Mouse (Mus musculus): ENCODE measurements around the gene Rbm19.
"Not testable (repeated sequence)": the region's sequence is repeated elsewhere in the genome, so short reads cannot be mapped to it uniquely, and the experiment has no call there.

The Rbm19 gene

GRCm38 (mm10) chr5:120116261-120117050, at the start of gene Rbm19:
TSS of gene Rbm19 (plus strand) at chr5:120116465.
- peak; percentile 89 for DNase-seq (ENCODE audit: low read depth, low spot score)

GRCm38 (mm10) chr5:120067266-120067665, 49.0 kb upstream of the Rbm19 start:
- peak; percentile 23 for DNase-seq (ENCODE audit: low read depth, low spot score)

DNA sequence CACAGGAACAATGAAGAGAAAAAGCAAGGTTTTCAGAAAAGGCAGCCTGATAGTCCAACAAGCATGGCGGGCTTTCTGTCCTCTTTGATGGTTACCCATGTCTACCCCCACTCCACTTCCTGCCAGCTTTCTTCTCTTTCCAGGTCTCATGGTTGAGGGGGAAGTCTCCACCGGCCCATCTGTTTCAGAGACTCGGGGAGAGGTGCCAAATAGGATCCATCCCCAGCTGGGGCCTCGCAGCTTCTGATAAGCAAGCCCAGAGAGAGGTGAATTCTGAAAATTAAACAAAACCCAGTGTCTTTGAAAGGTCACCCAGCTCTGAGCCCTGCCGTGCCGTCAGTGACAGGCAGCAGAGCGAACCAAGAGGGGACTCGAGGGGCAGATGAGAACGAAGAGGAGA, 42.2 kb upstream of the Rbm19 start:
- DNase-seq (ENCODE audit: low read depth, low spot score): no peak

DNA sequence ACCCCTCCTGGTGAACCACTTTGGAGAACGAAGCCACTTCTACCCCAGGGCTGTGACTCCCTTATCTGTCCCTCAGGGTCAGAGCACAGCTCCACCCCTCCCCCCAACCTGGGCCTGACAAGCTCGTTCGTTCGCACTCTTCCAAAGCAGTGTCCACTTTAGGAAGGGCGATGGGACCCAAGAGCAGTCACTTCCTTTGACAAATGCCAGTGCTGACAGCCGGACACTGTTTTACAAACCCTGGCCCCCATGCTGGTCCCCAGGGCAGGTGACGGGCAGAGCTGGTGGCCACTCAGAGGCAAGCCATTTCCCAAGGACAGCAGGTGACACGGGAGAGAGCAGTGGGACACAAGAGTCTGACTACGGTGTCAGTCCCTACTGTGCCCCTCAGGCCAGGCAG, 36.2 kb upstream of the Rbm19 start:
- no peak for DNase-seq (ENCODE audit: low read depth, low spot score)

DNA sequence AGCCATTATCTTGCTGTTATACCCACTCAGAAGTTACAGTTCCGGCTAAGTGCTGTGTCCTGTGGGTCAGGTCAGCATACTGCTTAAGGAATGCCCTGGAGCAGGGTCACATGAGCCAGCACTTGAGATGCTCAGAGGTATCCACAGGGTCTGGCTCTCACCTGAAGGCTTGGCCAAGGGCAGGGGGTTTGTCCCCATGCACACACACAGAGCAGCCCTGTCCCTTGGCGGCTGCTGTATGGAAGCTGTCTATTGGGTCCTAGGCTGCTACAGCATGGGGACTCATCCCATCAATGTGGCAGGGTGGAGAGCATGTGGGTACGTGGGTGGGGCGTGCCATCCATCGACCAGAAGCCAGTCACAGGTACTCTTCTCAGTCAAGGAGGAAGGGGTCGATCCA, 35.8 kb upstream of the Rbm19 start:
- no peak for DNase-seq (ENCODE audit: low read depth, low spot score)

- DNase-seq (ENCODE audit: low read depth, low spot score): peak; percentile 93
These were observed 27.7 kb upstream of the Rbm19 start for GRCm38 (mm10) chr5:120088561-120088960.

DNA sequence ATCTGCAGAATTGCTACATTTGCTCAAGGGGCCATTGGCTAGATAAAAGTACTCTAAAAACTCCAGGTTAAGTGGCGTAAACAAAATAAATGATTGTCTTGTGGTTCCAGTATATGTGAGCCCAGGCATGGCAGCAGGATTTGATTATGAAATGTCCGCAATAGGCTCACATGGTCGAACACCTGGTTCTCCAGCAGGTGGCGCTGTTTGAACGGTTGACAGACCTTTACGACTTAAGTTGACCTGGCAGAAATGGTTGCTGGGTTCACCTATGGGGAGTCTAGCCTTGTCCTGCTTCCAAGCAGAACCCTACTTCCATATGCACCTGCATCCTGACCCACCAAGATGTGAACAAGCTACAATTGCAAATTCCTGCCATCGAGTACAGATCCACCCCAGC, 21.7 kb upstream of the Rbm19 start:
- peak; percentile 74 for DNase-seq (ENCODE audit: low read depth, low spot score)

GRCm38 (mm10) chr5:120097042-120097441, 19.2 kb upstream of the Rbm19 start:
- peak; percentile 71 for DNase-seq (ENCODE audit: low read depth, low spot score)

DNA sequence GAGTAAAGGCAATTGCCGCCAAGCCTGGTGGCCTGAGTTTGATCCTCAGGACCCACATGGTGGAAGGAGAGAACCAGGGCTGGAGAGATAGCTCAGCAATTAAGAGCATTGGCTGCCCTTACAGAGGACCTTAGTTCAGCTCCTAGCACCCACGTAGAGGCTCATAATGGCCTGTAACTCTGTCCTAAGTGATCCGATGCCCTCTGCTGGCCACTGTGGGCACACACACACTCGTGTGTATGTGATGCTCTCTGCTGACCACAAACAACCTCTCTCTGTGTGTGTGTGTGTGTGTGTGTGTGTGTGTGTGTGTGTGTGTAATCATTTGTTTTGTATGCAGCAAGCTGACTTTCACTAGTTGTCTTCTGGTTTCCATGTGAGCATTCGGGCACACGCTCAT, 15.5 kb upstream of the Rbm19 start:
- no peak for DNase-seq (ENCODE audit: low read depth, low spot score)

GRCm38 (mm10) chr5:120102097-120102496, 14.2 kb upstream of the Rbm19 start:
- peak; percentile 23 for DNase-seq (ENCODE audit: low read depth, low spot score)

- peak; percentile 89 for DNase-seq (ENCODE audit: low read depth, low spot score)
These were observed 13.5 kb upstream of the Rbm19 start for GRCm38 (mm10) chr5:120102732-120103131.

DNA sequence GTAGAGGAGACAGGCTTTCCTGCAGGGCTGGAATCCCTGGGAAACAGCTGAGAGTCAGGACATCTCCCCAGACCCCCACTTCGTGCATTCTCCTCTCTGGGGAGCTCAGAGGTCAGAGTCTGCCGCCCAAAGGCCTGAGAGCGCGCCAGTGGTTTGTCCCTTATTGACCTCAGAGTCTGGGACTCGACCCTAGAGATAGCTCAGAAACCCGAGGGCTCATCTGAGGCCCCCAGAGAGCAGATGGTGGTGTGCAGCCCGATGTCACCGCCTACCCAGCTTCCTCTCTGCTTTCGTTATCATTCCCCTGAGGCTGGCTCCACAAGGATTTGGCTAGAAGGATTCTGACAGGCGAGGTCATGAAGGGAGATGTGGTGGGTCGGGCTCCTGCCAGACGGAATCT, 12.8 kb upstream of the Rbm19 start:
- DNase-seq (ENCODE audit: low read depth, low spot score): no peak

DNA sequence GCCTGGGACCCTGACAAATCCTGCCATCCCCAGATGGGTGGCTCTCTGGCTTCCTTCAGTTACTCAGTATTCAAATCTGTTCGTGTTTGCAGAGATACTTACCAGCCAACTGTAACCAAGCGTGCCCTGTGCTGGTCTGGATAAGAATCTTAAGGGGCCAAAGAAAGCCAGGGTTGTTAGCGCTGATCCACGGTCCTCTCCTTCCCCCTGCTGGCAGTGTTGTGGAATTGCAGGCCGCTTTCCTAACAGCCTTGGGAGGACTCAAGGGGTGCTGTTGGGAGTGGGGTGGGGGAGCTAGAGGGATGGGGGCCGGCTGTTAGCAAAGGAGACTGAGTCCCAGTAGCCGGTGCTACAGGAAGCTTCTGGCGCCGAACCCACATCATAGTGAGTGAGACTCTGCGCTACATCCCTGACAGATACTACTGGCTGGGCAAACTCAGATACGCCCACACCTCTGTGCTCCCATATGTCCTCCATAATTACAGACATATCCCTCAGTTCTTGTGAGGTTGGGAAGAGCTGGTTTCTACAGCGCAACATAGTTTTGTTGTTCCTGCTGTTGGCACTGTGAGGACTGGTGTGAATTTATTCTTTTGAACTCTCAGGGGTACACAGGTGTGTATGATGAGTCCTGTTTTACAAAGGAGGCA, 9.7 kb upstream of the Rbm19 start:
- DNase-seq (ENCODE audit: low read depth, low spot score): peak; percentile 72

- DNase-seq (ENCODE audit: low read depth, low spot score): no peak
These were observed 1.9 kb upstream of the Rbm19 start for GRCm38 (mm10) chr5:120114361-120114760.

DNA sequence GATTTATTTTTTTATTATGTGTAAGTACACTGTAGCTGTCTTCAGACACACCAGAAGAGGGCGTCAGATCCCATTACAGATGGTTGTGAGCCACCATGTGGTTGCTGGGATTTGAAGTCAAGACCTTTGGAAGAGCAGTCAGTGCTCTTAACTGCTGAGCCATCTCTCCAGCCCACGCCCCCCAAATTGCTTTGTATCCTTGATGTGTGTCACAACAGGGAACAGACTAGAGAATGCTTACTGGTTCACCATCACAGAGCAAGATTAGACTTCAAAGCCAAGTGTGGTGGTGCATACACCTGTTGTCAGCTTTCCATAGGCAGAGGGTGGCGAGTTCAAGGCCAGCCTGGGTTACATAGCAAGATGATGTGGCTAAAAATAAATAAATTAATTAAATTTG, 896 bp downstream of the Rbm19 start:
- DNase-seq (ENCODE audit: low read depth, low spot score): not testable (repeated sequence)

- no peak for DNase-seq (ENCODE audit: low read depth, low spot score)
These were observed 8.8 kb downstream of the Rbm19 start for GRCm38 (mm10) chr5:120124881-120125690.

DNA sequence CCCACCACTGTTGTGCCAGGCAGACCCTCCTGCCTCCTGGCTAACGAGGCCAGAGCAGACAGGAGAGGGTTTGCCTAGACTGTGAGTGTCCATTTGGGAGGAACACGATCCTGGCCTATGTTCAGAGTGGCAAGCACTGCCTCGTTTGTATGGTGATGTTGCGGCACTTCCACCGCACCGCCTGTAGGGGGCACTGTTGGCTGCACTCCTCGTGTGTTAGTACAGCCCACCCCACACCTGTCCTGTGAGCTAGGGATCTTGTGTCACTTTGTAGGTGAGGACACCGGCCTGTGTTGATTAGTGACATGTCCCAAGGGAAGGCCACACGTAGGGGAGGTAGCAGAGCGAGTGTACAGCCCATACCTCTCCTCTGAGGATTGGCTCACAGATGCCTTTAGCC, 11.4 kb downstream of the Rbm19 start:
- no peak for DNase-seq (ENCODE audit: low read depth, low spot score)

- DNase-seq (ENCODE audit: low read depth, low spot score): no peak
These were observed 12.2 kb downstream of the Rbm19 start for GRCm38 (mm10) chr5:120128511-120128910.

GRCm38 (mm10) chr5:120129070-120129469, 12.8 kb downstream of the Rbm19 start:
- no peak for DNase-seq (ENCODE audit: low read depth, low spot score)

DNA sequence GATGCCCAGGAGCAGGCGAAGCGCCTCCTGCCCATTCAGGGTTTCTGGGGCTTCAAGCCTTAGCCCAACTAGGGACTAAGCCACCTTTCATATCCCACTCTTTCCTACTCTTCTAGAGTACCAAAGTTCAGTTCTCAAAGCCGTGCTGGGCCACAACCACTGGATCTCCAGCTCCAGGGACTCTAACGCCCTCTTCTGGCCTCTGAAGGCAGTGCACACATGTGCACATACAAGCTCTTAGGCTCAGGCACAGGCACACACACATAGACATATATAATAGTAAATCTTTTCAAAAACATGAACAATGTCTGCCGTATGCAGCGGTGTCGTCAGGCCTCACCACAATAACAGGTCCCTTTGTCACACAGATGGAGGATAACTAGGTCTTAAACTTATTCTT, 13.5 kb downstream of the Rbm19 start:
- no peak for DNase-seq (ENCODE audit: low read depth, low spot score)

- DNase-seq (ENCODE audit: low read depth, low spot score): no peak
These were observed 13.9 kb downstream of the Rbm19 start for GRCm38 (mm10) chr5:120130163-120130562.

DNA sequence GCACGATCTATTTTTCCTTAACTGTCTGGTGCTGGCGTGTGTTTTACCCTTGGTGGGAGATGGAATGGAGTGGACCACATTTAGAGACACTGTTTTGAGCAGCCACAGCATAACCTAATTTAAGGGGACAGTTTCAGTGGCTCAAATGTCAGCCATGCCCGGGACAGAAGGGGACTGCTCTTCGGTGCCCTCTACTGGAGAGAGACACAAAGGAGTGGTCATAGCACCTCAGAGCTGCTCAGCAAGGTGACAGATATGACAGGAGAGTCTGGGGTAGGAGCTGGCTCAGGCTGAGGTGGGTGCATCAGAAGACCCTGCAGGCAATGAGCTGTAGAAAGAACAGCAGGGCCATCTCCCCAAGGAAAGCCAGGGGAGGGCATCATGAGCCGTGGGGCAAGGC, 15.3 kb downstream of the Rbm19 start:
- DNase-seq (ENCODE audit: low read depth, low spot score): peak; percentile 40

Measured in forelimb bud, embryonic 11.5 days (tissue).